In the genomic region with DNA sequence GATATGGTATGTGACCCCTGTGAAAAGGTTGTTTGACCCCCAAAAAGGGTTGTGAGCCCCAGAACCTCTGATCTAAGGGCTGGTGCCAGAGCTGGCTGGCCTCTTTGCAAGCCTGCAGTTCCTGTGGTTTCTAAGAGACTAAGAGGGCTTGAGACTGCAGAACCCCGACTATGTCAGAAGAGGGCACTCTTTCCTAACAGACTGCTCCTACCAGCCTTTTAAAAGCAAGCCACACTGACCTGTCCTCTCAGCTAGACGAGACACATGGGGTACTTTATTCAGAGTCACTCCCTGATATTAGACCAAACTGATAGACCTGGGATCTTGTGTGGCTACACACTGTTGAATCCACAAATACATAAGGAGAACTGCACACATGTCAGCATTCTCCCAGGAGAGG, we compare ENCODE assay signal across 7 mouse cellular contexts. TPM values are rescaled to one million over a fixed set of nuclear protein-coding genes. Genes with fewer than 3 reads are reported as not detected.
DNase-seq lines count a peak whose midpoint lies in the region; ATAC-seq and TF ChIP-seq lines count a peak whose summit lies in the region.

No protein-coding gene starts in this region.

- no peak overlapping the region for H3K4me2 ChIP-seq in midbrain, embryonic 11.5 days
- no peak overlapping the region for H3K4me2 ChIP-seq in midbrain, embryonic 15.5 days
- H3K4me2 ChIP-seq in limb, embryonic 14.5 days (replicated peaks; ENCODE audit: low read depth, low read length, severe bottlenecking), result no peak overlapping the region

- TF ChIP-seq POLR2A in limb, embryonic 14.5 days (IDR thresholded peaks at IDR 0.05; ENCODE audit: borderline replicate concordance, extremely low read depth, insufficient read depth, insufficient read length), result no peak

- no peak overlapping the region for H3K27ac ChIP-seq in midbrain, embryonic 11.5 days (ENCODE audit: low read depth, low read length)
- no peak overlapping the region for H3K27ac ChIP-seq in midbrain, embryonic 15.5 days
- no peak overlapping the region for H3K27ac ChIP-seq in limb, embryonic 14.5 days (replicated peaks; ENCODE audit: low read depth, low read length)

- no peaks in the 10 kb centered on the region for H3K9me3 ChIP-seq in midbrain, embryonic 11.5 days (ENCODE audit: control insufficient read depth, low read length)
- H3K9me3 ChIP-seq in midbrain, embryonic 15.5 days, result no peaks in the 10 kb centered on the region
- no peaks in the 10 kb centered on the region for H3K9me3 ChIP-seq in limb, embryonic 14.5 days (ENCODE audit: control insufficient read depth, low read length)

- WGBS in midbrain, embryonic 11.5 days, result 7% methylated on average over 2 of the region's 2 CpGs
- WGBS in midbrain, embryonic 15.5 days, result 2% methylated on average over 2 of the region's 2 CpGs
- 2% methylated on average over 2 of the region's 2 CpGs for WGBS in limb, embryonic 14.5 days

- H3K4me3 ChIP-seq in midbrain, embryonic 11.5 days (ENCODE audit: low read depth, low read length), result no peak overlapping the region
- H3K4me3 ChIP-seq in midbrain, embryonic 15.5 days, result no peak overlapping the region
- no peak overlapping the region for H3K4me3 ChIP-seq in limb, embryonic 14.5 days (replicated peaks; ENCODE audit: low read length)

- DNase-seq in midbrain, embryonic 11.5 days (ENCODE audit: low spot score, missing footprints), result peak; percentile 90
- peak; percentile 14 for DNase-seq in WW6 (ENCODE audit: low read depth, low spot score)
- DNase-seq in embryo, embryonic 10.5 days (ENCODE audit: low spot score), result peak; percentile 82
- DNase-seq in hindlimb bud, embryonic 11.5 days (ENCODE audit: extremely low spot score, low read depth, low spot score), result peak; percentile 10
- peak; percentile 67 for DNase-seq in limb, embryonic 14.5 days (ENCODE audit: low spot score)
- DNase-seq in right cerebral cortex, postnatal 14 days, result peak; percentile 15

- no peaks in the 10 kb centered on the region for H3K4me1 ChIP-seq in midbrain, embryonic 11.5 days (ENCODE audit: control insufficient read depth, insufficient read depth, low read length)
- no peaks in the 10 kb centered on the region for H3K4me1 ChIP-seq in midbrain, embryonic 15.5 days
- H3K4me1 ChIP-seq in limb, embryonic 14.5 days (ENCODE audit: control insufficient read depth, insufficient read depth, low read length), result no peaks in the 10 kb centered on the region

- no peak overlapping the region for H3K9ac ChIP-seq in midbrain, embryonic 11.5 days (ENCODE audit: low read length)
- no peak overlapping the region for H3K9ac ChIP-seq in midbrain, embryonic 15.5 days
- H3K9ac ChIP-seq in limb, embryonic 14.5 days (ENCODE audit: low read depth, low read length, severe bottlenecking), result no peak overlapping the region

- no peaks in the 10 kb centered on the region for H3K36me3 ChIP-seq in midbrain, embryonic 11.5 days (ENCODE audit: control insufficient read depth, insufficient read depth, low read length)
- H3K36me3 ChIP-seq in midbrain, embryonic 15.5 days (replicated peaks), result no peaks in the 10 kb centered on the region
- H3K36me3 ChIP-seq in limb, embryonic 14.5 days (ENCODE audit: control insufficient read depth, insufficient read depth, low read length), result no peaks in the 10 kb centered on the region

- no peak for ATAC-seq in midbrain, embryonic 11.5 days (ENCODE audit: low FRiP score)
- no peak for ATAC-seq in midbrain, embryonic 15.5 days (replicated peaks)
- no peak for ATAC-seq in limb, embryonic 14.5 days (ENCODE audit: low FRiP score, low read depth)

- no peaks in the 10 kb centered on the region for H3K27me3 ChIP-seq in midbrain, embryonic 11.5 days (ENCODE audit: control insufficient read depth, insufficient read depth, low read length)
- H3K27me3 ChIP-seq in midbrain, embryonic 15.5 days (replicated peaks), result no peaks in the 10 kb centered on the region
- H3K27me3 ChIP-seq in limb, embryonic 14.5 days (ENCODE audit: control insufficient read depth, insufficient read depth, low read length), result no peaks in the 10 kb centered on the region

RNA-seq across cellular contexts. Expression of a gene that starts 19.9 kb away (rescaled TPM):
- 7.4 and 9.9 TPM in 2 replicates for polyA plus RNA-seq in midbrain, embryonic 11.5 days (2014; fragmentation: Nextera tagmentation; extraction: Ambion mirVana)
- 10.1 and 11.6 TPM in 2 replicates for polyA plus RNA-seq in midbrain, embryonic 15.5 days (2015; fragmentation: Nextera tagmentation; extraction: Ambion mirVana)
- polyA plus RNA-seq in limb, embryonic 14.5 days (2012; rRNA removed), result 12.1 TPM in 2 replicates
- polyA plus RNA-seq in limb, embryonic 14.5 days (2014; fragmentation: Nextera tagmentation; extraction: Ambion mirVana), result 18.7 and 20.5 TPM in 2 replicates

Comparison
In these comparisons a context has a peak if more than half of its experiments do, and no peak if none do; other contexts are left out.
1. DNase-seq: peak in every context shown above with its lines; median percentile 90 in midbrain, embryonic 11.5 days; 82 in embryo, embryonic 10.5 days; 67 in limb, embryonic 14.5 days; 15 in right cerebral cortex, postnatal 14 days; 14 in WW6; 10 in hindlimb bud, embryonic 11.5 days.